Mouse (Mus musculus): ENCODE data around the gene Hpgd. TPM values are rescaled to one million over a fixed set of nuclear protein-coding genes. Genes with fewer than 3 reads are reported as not detected.
A peak's percentile ranks its signal among the peaks of the same experiment; 100 is the strongest.
"Not testable (repeated sequence)": the region's sequence is repeated elsewhere in the genome, so short reads cannot be mapped to it uniquely, and the experiment has no call there.

Hpgd gene
- polyA plus RNA-seq, 2 experiments = 19.5 to 27.7 TPM

- DNase-seq (ENCODE audit: low spot score) = no peak
- TF ChIP-seq POLR2A (IDR thresholded peaks at IDR 0.05; ENCODE audit: borderline replicate concordance, extremely low read depth, insufficient read depth, insufficient read length) = no peak
- Histone ChIP-seq H3K9ac (ENCODE audit: low read depth, low read length, severe bottlenecking) (peak overlapping the region; percentile 62; the same call in 1 of the 2 replicates), H3K4me1 (ENCODE audit: control insufficient read depth, insufficient read depth, low read length) (peaks cover 9% of the 10 kb centered on the region; the same call in 1 of the 2 replicates), H3K27ac (replicated peaks; ENCODE audit: low read depth, low read length) (no peak overlapping the region), H3K27me3 (ENCODE audit: control insufficient read depth, insufficient read depth, low read length) (no peaks in the 10 kb centered on the region), H3K36me3 (ENCODE audit: control insufficient read depth, insufficient read depth, low read length) (no peaks in the 10 kb centered on the region), H3K9me3 (ENCODE audit: control insufficient read depth, low read length) (no peaks in the 10 kb centered on the region), H3K4me3 (replicated peaks; ENCODE audit: low read length) (peak overlapping the region; percentile 56), H3K4me2 (replicated peaks; ENCODE audit: low read depth, low read length, severe bottlenecking) (peak overlapping the region; percentile 91)
- 26% methylated on average over 14 of the region's 14 CpGs for WGBS
- ATAC-seq (ENCODE audit: low FRiP score, low read depth) = no peak
These were observed 636 bp downstream of the Hpgd start for GRCm38 (mm10) chr8:56294886-56295555.

GRCm38 (mm10) chr8:56299421-56299820, 5.0 kb downstream of the Hpgd start:
- ATAC-seq (ENCODE audit: low FRiP score, low read depth) (no peak), DNase-seq (ENCODE audit: low spot score) (no peak)
- H3K9me3 ChIP-seq (ENCODE audit: control insufficient read depth, low read length) = no peaks in the 10 kb centered on the region
- no peaks in the 10 kb centered on the region for H3K27me3 ChIP-seq (ENCODE audit: control insufficient read depth, insufficient read depth, low read length)
- no peak for TF ChIP-seq POLR2A (IDR thresholded peaks at IDR 0.05; ENCODE audit: borderline replicate concordance, extremely low read depth, insufficient read depth, insufficient read length)
- H3K4me1 ChIP-seq (ENCODE audit: control insufficient read depth, insufficient read depth, low read length) = no peaks in the 10 kb centered on the region
- H3K9ac ChIP-seq (ENCODE audit: low read depth, low read length, severe bottlenecking) = no peak overlapping the region
- 74% methylated on average over 5 of the region's 5 CpGs for WGBS
- H3K36me3 ChIP-seq (ENCODE audit: control insufficient read depth, insufficient read depth, low read length) = no peaks in the 10 kb centered on the region
- H3K27ac ChIP-seq (replicated peaks; ENCODE audit: low read depth, low read length) = no peak overlapping the region
- no peak overlapping the region for H3K4me3 ChIP-seq (replicated peaks; ENCODE audit: low read length)
- H3K4me2 ChIP-seq (replicated peaks; ENCODE audit: low read depth, low read length, severe bottlenecking) = no peak overlapping the region

GRCm38 (mm10) chr8:56301303-56301702, 6.9 kb downstream of the Hpgd start:
- not testable (repeated sequence) for DNase-seq (ENCODE audit: low spot score); H3K27ac ChIP-seq (replicated peaks; ENCODE audit: low read depth, low read length); H3K4me3 ChIP-seq (replicated peaks; ENCODE audit: low read length); H3K27me3 ChIP-seq (ENCODE audit: control insufficient read depth, insufficient read depth, low read length); H3K4me1 ChIP-seq (ENCODE audit: control insufficient read depth, insufficient read depth, low read length); H3K9ac ChIP-seq (ENCODE audit: low read depth, low read length, severe bottlenecking); H3K4me2 ChIP-seq (replicated peaks; ENCODE audit: low read depth, low read length, severe bottlenecking); H3K36me3 ChIP-seq (ENCODE audit: control insufficient read depth, insufficient read depth, low read length); H3K9me3 ChIP-seq (ENCODE audit: control insufficient read depth, low read length); ATAC-seq (ENCODE audit: low FRiP score, low read depth)
- 79% methylated on average over 3 of the region's 3 CpGs for WGBS

- ATAC-seq (ENCODE audit: low FRiP score, low read depth) (no peak), DNase-seq (ENCODE audit: low spot score) (no peak)
- H3K27me3 ChIP-seq (ENCODE audit: control insufficient read depth, insufficient read depth, low read length) = no peaks in the 10 kb centered on the region
- H3K4me3 ChIP-seq (replicated peaks; ENCODE audit: low read length) = no peak overlapping the region
- no peaks in the 10 kb centered on the region for H3K9me3 ChIP-seq (ENCODE audit: control insufficient read depth, low read length)
- H3K4me1 ChIP-seq (ENCODE audit: control insufficient read depth, insufficient read depth, low read length) = no peaks in the 10 kb centered on the region; the same call in 1 of the 2 replicates
- H3K27ac ChIP-seq (replicated peaks; ENCODE audit: low read depth, low read length) = no peak overlapping the region
- no peak overlapping the region for H3K4me2 ChIP-seq (replicated peaks; ENCODE audit: low read depth, low read length, severe bottlenecking)
- H3K36me3 ChIP-seq (ENCODE audit: control insufficient read depth, insufficient read depth, low read length) = no peaks in the 10 kb centered on the region
- no peak for TF ChIP-seq POLR2A (IDR thresholded peaks at IDR 0.05; ENCODE audit: borderline replicate concordance, extremely low read depth, insufficient read depth, insufficient read length)
- H3K9ac ChIP-seq (ENCODE audit: low read depth, low read length, severe bottlenecking) = no peak overlapping the region
- 84% methylated on average over 7 of the region's 7 CpGs for WGBS
These were observed 10.2 kb downstream of the Hpgd start for GRCm38 (mm10) chr8:56304595-56304994.

GRCm38 (mm10) chr8:56313622-56314021, 19.2 kb downstream of the Hpgd start:
- Histone ChIP-seq H3K27me3 (ENCODE audit: control insufficient read depth, insufficient read depth, low read length) (no peaks in the 10 kb centered on the region), H3K36me3 (ENCODE audit: control insufficient read depth, insufficient read depth, low read length) (no peaks in the 10 kb centered on the region), H3K4me3 (replicated peaks; ENCODE audit: low read length) (no peak overlapping the region), H3K9ac (ENCODE audit: low read depth, low read length, severe bottlenecking) (no peak overlapping the region), H3K4me2 (replicated peaks; ENCODE audit: low read depth, low read length, severe bottlenecking) (no peak overlapping the region), H3K27ac (replicated peaks; ENCODE audit: low read depth, low read length) (no peak overlapping the region), H3K9me3 (ENCODE audit: control insufficient read depth, low read length) (no peaks in the 10 kb centered on the region), H3K4me1 (ENCODE audit: control insufficient read depth, insufficient read depth, low read length) (no peaks in the 10 kb centered on the region; the same call in 1 of the 2 replicates)
- WGBS = 90% methylated on average over 2 of the region's 2 CpGs
- DNase-seq (ENCODE audit: low spot score) (no peak), ATAC-seq (ENCODE audit: low FRiP score, low read depth) (no peak)
- TF ChIP-seq POLR2A (IDR thresholded peaks at IDR 0.05; ENCODE audit: borderline replicate concordance, extremely low read depth, insufficient read depth, insufficient read length) = no peak

All from limb, embryonic 14.5 days (tissue).